Mouse (Mus musculus): ENCODE measurements around the gene Apoc4.

Apoc4 gene

GRCm38 (mm10) chr7:19677872-19678271 is 3.4 kb downstream of the Apoc4 start, which contains the start of gene Apoc2:
Apoc2 (minus strand) TSS chr7:19677941.
- DNase-seq (ENCODE audit: low spot score), result no peak

- DNase-seq (ENCODE audit: low spot score), result no peak
Observed at GRCm38 (mm10) chr7:19676662-19677061, 4.6 kb downstream of the Apoc4 start.

GRCm38 (mm10) chr7:19675824-19676223 is 5.5 kb downstream of the Apoc4 start:
- no peak for DNase-seq (ENCODE audit: low spot score)

GRCm38 (mm10) chr7:19673083-19673699 is 8.1 kb downstream of the Apoc4 start:
- DNase-seq (ENCODE audit: low spot score), result no peak

DNA sequence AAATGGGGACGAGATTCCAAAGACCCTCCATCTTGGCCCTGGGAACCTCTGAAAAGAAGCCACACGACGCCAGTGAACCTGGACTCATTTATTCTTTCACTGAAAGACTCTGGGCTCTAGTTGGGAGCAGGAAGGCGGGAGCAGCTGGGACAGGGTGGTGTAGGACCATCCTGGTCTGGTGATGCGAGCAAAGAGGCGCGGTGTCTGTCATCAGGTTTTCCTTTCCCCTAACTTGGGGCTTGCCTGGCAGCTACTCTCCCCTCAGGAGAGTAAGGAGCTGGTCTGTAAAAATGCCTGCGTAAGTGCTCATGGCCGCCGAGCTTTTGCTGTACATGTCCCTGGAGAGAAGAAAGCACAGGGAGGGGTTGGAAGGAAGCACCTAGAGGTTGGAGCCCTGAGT is 9.8 kb downstream of the Apoc4 start:
- no peak for DNase-seq (ENCODE audit: low spot score)

GRCm38 (mm10) chr7:19668947-19669721 is 12.1 kb downstream of the Apoc4 start:
- DNase-seq (ENCODE audit: low spot score), result peak; percentile 82

DNA sequence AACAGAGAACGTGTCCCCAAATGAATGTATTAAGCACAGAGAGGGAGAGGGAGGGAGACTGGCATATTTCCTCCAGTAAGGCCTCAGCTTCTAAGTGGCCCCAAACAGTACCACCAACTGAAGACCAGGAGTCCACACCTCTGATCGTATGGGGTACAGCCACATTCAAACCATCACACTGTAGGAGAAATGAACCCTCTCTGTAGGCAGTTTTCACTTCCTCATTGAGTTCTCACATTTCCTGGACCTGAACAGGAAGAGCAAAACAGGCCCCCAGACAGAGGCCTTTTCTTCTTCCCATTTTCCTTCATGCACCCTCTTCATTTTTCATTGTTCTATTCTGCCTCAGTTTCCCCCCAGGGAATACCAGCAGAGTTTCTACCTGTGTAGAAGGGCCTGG is 13.8 kb downstream of the Apoc4 start:
- DNase-seq (ENCODE audit: low spot score), result no peak

DNA sequence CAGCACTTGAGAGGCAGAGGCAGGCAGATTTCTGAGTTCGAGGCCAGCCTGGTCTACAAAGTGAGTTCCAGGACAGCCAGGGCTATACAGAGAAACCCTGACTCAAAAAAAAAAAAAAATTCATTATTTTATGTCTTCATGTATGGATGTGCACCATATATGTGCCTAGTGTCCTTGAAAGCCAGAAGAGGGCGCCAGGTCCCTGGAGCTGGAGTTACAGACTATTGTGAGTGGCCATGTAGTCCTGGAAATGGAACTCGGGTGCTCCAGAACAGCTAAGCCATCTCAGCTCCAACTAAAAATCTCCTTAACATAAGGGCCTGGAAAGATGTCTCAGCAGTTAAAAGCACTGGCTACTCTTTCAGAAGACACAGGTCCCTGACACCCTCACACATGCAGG is 14.5 kb downstream of the Apoc4 start:
- no peak for DNase-seq (ENCODE audit: low spot score)

DNA sequence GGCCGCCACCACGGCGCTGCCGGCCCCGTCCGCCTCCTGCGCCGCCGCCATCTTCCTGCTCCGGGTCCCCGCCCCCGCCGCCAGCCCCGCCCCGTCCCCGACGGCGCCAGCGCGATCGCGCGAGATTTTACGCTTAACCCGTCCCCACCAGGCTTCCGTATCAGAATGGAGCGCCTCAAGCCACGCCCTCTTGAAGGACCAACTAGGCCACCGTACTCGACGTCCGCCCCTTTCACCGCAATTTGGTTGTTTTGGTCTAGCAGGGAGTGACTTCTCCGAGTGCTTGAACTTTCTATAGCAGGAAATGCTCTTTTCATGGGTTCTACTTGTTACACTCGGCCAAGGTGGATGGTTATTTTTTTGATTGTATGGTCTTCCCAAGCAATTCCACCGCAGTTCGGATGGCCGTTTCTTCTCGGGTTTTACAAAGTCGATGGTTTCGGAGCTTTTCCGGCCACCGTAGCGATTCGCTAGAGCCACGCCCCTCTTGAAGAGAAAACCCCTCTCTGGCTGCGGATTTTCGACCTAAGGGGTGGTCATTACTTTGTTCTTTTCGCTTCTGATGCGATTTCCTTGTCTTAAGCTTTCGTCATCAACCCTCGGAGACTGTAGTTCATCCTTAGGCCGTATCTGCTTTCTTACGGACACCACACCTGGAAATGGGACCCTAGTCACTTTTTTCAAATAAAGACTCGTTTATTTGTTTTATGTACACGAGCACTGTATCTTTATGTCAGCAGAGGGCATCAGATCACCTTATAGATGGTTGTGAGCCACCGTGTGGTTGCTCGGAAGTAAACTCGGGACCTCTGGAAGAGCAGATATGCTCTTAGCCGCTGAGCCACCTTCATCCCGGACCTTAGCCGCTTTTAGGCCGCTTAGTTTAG is 16.1 kb downstream of the Apoc4 start, which contains the start of gene Clptm1:
Gene Clptm1 (minus strand): TSS at position 79 of the 887 bp plus-strand sequence.
- peak; percentile 95 for DNase-seq (ENCODE audit: low spot score)

GRCm38 (mm10) chr7:19664455-19664954 is 16.8 kb downstream of the Apoc4 start:
- no peak for DNase-seq (ENCODE audit: low spot score)

DNA sequence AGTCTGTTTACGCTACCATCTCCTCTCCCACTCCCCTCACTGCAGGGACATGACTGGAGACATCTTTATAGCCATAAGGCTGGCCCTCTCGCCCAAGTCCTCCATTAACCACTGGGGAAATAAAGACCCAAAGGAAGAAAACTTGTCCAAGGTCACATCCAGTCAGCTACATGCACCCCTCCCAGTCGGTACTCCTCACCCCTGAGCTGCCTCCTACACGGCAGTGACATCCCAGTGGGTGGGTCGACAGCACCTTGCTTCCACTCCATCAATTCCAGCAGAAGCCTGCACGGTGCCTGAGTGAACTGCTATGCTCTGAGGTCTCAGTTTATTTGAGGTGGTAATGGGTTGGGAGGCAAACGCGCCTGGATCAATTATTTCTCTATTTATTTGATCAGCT is 17.3 kb downstream of the Apoc4 start:
- DNase-seq (ENCODE audit: low spot score), result no peak

DNA sequence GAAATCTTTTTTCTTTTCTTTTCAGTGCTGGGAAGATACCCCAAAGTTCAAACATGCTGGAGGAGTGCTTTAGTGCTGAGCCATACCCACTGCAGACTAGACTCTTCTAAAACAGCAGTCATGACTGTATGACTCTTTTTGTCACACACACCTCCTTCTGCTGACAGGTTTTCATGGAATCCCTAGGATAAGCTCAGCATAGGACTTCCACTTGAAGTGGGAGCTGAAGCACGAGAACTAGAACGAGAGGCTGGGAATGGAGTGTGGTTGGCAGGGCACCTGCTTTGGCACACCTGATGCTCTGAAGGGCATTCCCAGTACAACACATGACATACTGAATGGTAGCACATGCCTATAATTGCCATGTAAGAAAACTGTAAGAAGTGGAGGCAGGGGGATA is 28.7 kb downstream of the Apoc4 start:
- no peak for DNase-seq (ENCODE audit: low spot score)

DNA sequence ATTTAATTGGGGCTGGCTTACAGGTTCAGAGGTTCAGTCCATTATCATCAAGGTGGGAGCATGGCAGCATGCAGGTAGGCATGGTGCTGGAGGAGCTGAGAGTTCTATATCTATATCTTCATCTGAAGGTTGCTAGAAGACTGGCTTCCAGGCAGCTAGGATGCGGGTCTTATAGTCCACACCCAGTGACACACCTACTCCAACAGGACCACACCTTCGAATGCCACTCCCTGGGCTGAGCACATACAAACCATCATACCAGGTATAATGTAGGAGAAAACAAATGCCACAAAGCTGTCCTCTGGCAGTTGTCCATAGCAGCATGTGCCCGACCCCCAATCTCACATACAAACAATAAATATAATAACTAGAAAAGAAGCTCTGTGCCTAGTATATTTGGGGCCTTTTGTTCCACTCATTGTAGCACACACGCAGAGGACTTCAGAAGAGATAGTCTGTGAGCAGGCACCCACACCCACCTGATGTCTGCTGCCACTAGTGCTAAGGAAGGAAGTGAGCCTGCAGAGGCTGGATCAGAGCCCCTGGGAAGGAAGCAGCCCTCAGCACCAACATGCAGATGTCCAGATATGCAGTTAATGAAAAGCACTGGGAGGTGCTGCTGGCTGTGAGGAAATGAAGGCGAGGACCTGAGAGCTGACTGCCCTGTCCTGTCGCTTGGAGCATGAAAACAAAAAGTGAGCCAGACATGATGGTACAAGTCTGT is 30.1 kb downstream of the Apoc4 start:
- DNase-seq (ENCODE audit: low spot score), result no peak

GRCm38 (mm10) chr7:19641223-19641622 is 40.1 kb downstream of the Apoc4 start:
- DNase-seq (ENCODE audit: low spot score), result no peak

DNA sequence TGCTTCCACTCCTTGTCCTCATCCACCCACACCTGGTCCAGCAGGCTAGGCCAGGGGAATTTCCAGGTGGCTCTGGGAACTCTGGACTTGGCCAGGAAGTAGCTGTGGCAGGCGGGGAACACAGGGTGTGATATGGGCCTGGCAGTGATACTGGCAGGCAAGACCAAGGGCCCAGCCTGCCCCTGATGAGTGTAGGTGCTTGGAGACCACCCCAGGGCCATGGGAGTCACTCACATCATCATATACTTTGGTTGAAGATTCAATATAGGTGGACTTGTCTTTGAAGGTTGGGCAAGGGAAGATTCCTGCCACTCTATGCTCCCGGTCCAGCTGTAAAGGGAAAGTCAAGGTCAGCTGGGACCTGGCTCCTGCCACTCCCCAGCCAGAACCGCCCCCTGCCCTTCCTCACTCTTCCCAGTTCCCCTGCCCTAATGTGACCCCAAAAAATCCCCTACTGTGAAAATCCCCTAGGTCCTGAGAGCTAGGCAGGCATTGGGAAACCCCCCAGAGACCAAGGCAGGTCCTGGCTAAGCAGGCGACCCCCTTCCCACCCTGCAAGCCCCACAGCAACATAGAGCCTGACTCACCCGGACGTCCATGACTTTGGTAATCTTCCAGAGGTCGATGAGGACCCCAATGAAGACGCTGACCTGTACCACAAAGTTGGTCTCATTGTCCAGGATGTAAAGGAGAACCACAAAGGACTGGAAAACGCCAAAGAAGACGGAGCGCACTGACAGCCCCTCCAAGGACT is 46.0 kb downstream of the Apoc4 start:
- DNase-seq (ENCODE audit: low spot score), result no peak

DNA sequence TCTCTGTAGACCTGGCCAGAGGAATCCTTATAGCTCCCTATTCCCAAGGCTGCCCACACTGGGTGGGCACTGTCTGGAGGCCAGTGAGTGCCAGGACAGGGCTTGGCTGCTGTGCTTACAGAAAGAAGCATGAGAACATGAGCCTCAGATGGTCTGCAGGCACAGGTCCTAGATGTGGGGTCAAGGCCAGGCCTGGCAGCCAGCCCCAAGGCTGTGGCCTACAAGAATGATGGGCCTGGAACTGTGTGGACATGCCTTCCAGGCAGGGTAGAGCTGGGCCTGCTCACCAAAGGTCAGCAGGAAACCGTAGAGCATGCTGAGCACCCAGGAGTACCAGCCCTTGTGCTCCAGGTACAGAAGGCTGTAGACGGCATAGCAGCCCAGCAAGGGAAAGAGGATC is 46.7 kb downstream of the Apoc4 start:
- DNase-seq (ENCODE audit: low spot score), result peak; percentile 51

DNA sequence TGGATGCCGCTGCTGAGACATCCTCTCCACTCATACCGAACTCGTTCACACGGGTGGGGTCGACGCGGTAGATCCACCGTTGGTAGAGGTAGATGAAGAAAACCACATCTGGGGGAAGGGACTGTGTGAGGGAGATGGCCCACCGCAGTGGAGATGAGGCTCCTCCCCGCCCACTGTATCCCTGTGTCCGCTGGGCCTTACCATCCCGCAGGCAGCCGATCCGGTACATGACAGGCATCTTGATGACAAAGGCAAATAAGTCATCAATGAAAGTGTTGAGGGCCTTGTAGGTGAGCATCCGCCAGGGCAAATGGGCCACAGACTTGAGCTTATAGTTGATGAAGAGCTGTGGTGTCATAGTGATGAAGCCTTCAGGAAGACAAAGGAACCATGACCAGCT is 47.4 kb downstream of the Apoc4 start:
- no peak for DNase-seq (ENCODE audit: low spot score)

GRCm38 (mm10) chr7:19633197-19633596 is 48.1 kb downstream of the Apoc4 start:
- DNase-seq (ENCODE audit: low spot score), result no peak

DNA sequence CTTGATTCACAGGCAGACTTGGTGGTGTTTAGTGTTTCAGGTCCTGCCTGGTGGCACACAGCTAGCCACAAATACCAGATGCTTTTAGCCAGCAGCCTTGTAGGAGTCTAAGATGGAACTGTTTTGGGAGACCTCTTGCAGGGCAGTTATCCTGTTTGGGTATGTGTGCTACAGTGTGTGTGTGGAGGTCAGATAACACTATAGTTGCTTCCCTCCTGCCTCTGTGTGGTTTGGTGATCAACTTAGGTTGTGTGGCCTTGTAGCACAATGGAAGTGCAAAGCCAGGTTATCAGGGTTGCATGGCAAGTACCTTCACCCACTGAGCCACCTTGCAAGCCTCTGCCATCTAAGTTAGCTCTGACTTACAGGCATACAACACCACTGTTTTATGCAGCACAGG is 48.6 kb downstream of the Apoc4 start:
- no peak for DNase-seq (ENCODE audit: low spot score)

DNA sequence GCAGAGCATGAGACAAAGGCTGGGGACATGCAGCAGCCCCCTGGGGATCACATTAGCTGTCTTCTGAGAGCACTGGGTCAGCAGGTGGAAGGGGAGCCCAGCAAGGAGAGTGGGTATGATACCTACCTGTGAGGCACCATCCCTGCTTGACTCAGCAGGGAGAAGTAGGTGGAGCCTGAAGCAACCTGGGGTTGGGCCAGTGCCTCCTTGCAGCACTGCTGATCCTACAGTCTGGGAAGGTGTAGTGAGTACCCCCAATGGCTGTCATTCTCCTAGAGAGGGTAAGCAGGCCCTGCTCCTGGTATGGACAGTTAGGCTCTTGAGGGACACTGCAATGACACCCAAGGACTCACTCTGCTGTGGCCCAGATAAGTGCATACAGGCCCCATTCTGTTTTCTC is 49.0 kb downstream of the Apoc4 start:
- no peak for DNase-seq (ENCODE audit: low spot score)

DNA sequence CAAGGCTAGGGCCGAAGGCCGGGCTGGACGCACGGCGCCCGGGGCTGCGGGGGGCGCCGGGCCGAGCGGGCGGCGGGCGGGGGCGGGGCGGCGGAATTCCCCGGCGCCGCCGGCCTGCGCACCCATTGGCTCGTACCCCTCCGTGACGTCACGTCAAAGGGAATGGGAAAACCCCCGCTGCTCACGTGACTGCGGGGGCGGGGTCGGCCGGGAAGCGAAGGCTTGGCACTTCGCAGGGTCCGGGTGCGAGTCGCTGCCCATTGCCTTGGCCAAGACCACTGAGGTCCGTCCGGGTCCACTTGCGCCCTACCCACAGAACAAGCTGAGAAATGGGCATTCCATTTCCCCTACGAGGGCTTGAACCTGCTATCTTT is 51.9 kb downstream of the Apoc4 start, which contains the start of gene Relb:
Gene Relb (minus strand): TSS at position 78 of the 374 bp plus-strand sequence.
- peak; percentile 90 for DNase-seq (ENCODE audit: low spot score)
